In the genomic region with DNA sequence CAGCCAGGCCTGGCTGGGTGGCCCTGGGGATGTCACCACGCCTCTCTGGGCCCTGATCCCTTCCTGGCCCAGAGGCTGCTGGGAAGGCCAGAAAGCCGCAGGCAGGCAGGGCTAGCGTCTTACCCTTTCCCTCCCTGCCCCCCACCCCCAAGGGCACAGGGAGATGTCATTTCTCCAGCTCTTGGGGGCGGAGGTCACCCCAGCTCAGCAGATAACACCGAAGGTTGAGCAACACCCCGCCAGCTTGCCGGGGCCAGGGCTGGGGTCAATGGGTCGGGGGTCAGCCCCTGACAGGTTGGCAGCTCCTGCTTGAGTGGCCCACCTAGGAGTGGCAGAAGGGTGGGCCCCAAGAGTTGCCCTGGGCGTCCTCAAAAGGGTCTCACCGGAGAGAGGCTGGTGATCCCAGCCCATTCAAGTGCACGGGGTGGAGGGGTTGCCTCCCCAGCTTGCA, we compare ENCODE assay signal across 8 mouse cellular contexts. TPM values are rescaled to one million over a fixed set of nuclear protein-coding genes. Genes with fewer than 3 reads are reported as not detected.
DNase-seq lines count a peak whose midpoint lies in the region; ATAC-seq and TF ChIP-seq lines count a peak whose summit lies in the region.

No protein-coding gene starts in this region.

- TF ChIP-seq CTCF in gastrocnemius, adult 2 months (IDR thresholded peaks at IDR 0.05) = no peak

- peak; percentile 72 for DNase-seq in gastrocnemius, adult 2 months
- no peak for DNase-seq in gastrocnemius, postnatal 4 days (ENCODE audit: low spot score in 2 of 2)
- DNase-seq in ovary, postnatal 36 days (ENCODE audit: low spot score) = peak; percentile 73
- no peak for DNase-seq in ovary, postnatal 14 days (ENCODE audit: low spot score)
- DNase-seq in gastrocnemius, postnatal 25 days = peak; percentile 51
- no peak for DNase-seq in left cerebral cortex, postnatal 14 days (ENCODE audit: low spot score in 2 of 2)
- no peak for DNase-seq in layer of hippocampus, adult 8-10 months (ENCODE audit: low spot score in 2 of 2)

- peak; percentile 25 for ATAC-seq in megakaryocyte, adult 5-6 weeks (ENCODE audit: poor library complexity, severe bottlenecking)

- intact Hi-C loops in gastrocnemius, adult 2 months (cut with DNase I) = loop anchor here (10.0 kb wide), 1 partner anchor 327 kb away; a partner anchor contains a TSS
- intact Hi-C loops in left cerebral cortex, postnatal 14 days (cut with DNase I) = loop anchor here (10.0 kb wide), 2 partner anchors 327 to 407 kb away; a partner anchor contains a TSS

- peak overlapping the region; percentile 98 for H3K27ac ChIP-seq in gastrocnemius, adult 2 months

- peak overlapping the region; percentile 93 for H3K4me3 ChIP-seq in gastrocnemius, adult 2 months

RNA-seq across cellular contexts. Expression of a gene that starts 1.0 kb away (rescaled TPM):
- total RNA-seq in gastrocnemius, adult 2 months (2021) = 100 to 1,000 TPM; 106 to 181 TPM
- total RNA-seq in gastrocnemius, postnatal 4 days (2021) = 10 to 100 TPM; 25.7 to 35.7 TPM
- total RNA-seq in gastrocnemius, postnatal 25 days (2021) = 10 to 100 TPM; 93.5 to 95.6 TPM
- total RNA-seq in megakaryocyte, adult 5-6 weeks (2015) = 79.3 and 125 TPM in 2 replicates
- 55.5 and 59.5 TPM in 2 replicates for total RNA-seq in megakaryocyte, adult 5-6 weeks (2017)
- total RNA-seq in left cerebral cortex, postnatal 14 days (2021) = 10 to 100 TPM; 12.6 to 13.4 TPM
- 10 to 100 TPM; 21.3 to 37.2 (median 25.6) TPM for total RNA-seq in layer of hippocampus, adult 8-10 months (2022)

RNA-seq across cellular contexts. Expression of a gene that starts 1.9 kb away (rescaled TPM):
- 10 to 100 TPM; 13.0 to 14.9 TPM for total RNA-seq in gastrocnemius, adult 2 months (2021)
- total RNA-seq in gastrocnemius, postnatal 4 days (2021) = 10 to 100 TPM; 27.4 to 28.0 TPM
- total RNA-seq in gastrocnemius, postnatal 25 days (2021) = 10 to 100 TPM; 13.4 to 18.9 TPM
- 25.1 and 35.7 TPM in 2 replicates for total RNA-seq in megakaryocyte, adult 5-6 weeks (2015)
- 40.6 and 43.1 TPM in 2 replicates for total RNA-seq in megakaryocyte, adult 5-6 weeks (2017)
- 10 to 100 TPM; 54.6 to 58.5 TPM for total RNA-seq in left cerebral cortex, postnatal 14 days (2021)
- total RNA-seq in layer of hippocampus, adult 8-10 months (2022) = 10 to 100 TPM; 44.5 to 47.5 (median 46.8) TPM

RNA-seq across cellular contexts. Expression of a gene that starts 26.4 kb away (rescaled TPM):
- 10 to 100 TPM in 1 of 2 experiments, 1 to 10 TPM in 1; 3.7 to 11.5 TPM for total RNA-seq in gastrocnemius, adult 2 months (2021)
- 10 to 100 TPM; 20.3 to 22.9 TPM for total RNA-seq in gastrocnemius, postnatal 4 days (2021)
- 10 to 100 TPM in 1 of 2 experiments, 1 to 10 TPM in 1; 7.7 to 11.6 TPM for total RNA-seq in gastrocnemius, postnatal 25 days (2021)
- 6.1 and 22.8 TPM in 2 replicates for total RNA-seq in megakaryocyte, adult 5-6 weeks (2015)
- total RNA-seq in megakaryocyte, adult 5-6 weeks (2017) = not detected in 2 replicates
- total RNA-seq in left cerebral cortex, postnatal 14 days (2021) = 10 to 100 TPM; 63.3 to 65.1 TPM
- 10 to 100 TPM; 35.0 to 46.6 (median 40.9) TPM for total RNA-seq in layer of hippocampus, adult 8-10 months (2022)

RNA-seq across cellular contexts. Expression of a gene that starts 55.8 kb away (rescaled TPM):
- total RNA-seq in gastrocnemius, adult 2 months (2021) = 100 to 1,000 TPM; 170 to 181 TPM
- total RNA-seq in gastrocnemius, postnatal 4 days (2021) = 100 to 1,000 TPM; 183 to 193 TPM
- total RNA-seq in gastrocnemius, postnatal 25 days (2021) = 100 to 1,000 TPM; 157 to 160 TPM
- total RNA-seq in megakaryocyte, adult 5-6 weeks (2015) = 68.8 and 86.3 TPM in 2 replicates
- 45.1 and 51.9 TPM in 2 replicates for total RNA-seq in megakaryocyte, adult 5-6 weeks (2017)
- 100 to 1,000 TPM; 215 to 250 TPM for total RNA-seq in left cerebral cortex, postnatal 14 days (2021)
- 100 to 1,000 TPM; 196 to 224 (median 216) TPM for total RNA-seq in layer of hippocampus, adult 8-10 months (2022)

Comparison
In these comparisons a context has a peak if more than half of its experiments do, and no peak if none do; other contexts are left out.
1. DNase-seq: peak in gastrocnemius, adult 2 months (single experiment), ovary, postnatal 36 days (single experiment) and gastrocnemius, postnatal 25 days (single experiment); none in gastrocnemius, postnatal 4 days (0 of 2), ovary, postnatal 14 days (single experiment), left cerebral cortex, postnatal 14 days (0 of 2) and layer of hippocampus, adult 8-10 months (0 of 2).